Mouse (Mus musculus) adrenal gland (tissue): Measurements from ENCODE around the gene Nutm2.
"Not testable (repeated sequence)": the region's sequence is repeated elsewhere in the genome, so short reads cannot be mapped to it uniquely, and the experiment has no call there.

Experiments used
- intact Hi-C: fragments of 180-260 bp; cut with DNase I; formaldehyde crosslinking; loops from one replicate; pipeline ENCODE4 v1.15.1; 2025
- long read RNA-seq, 2 experiments: library from polyadenylated mRNA; unstranded; transcript quantifications; one replicate each; pipeline ENCODE4 v2.0.0; 2020; ENCODE audit warnings: borderline replicate concordance in 1 of 2; ENCODE audit not compliant: insufficient replicate concordance in 1 of 2

Nutm2 gene
- long read RNA-seq, experiment 1 = 0 reads
- long read RNA-seq, experiment 2 = 0 reads

DNA sequence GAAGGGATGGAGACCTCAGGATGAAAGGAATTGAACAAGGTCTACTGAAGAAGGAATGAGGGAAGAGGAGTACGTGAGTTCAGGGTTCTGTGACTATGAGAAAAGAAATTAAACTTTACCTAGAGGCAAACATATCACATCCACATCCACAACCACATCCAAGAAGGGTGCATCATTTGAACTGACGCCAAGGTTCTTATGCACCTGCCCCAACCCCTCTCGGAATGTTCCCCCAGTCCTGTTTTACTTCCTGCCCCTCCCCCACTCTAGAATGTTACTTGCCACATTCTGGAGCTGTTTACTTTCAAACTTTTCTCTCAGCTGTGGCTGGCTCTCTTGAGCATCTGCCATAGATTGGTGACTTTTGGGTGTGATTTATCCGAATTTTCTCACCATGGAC, at the start of gene Nutm2:
Nutm2 (plus strand) TSS at position 301 of the 400 bp plus-strand sequence.
- intact Hi-C loops = no loop called here

GRCm38 (mm10) chr13:50417389-50418183, 49.5 kb upstream of the Nutm2 start, which contains the start of gene Fbxw17:
Gene Fbxw17 (plus strand): TSS chr13:50417864.
- intact Hi-C loops = no loop called here

DNA sequence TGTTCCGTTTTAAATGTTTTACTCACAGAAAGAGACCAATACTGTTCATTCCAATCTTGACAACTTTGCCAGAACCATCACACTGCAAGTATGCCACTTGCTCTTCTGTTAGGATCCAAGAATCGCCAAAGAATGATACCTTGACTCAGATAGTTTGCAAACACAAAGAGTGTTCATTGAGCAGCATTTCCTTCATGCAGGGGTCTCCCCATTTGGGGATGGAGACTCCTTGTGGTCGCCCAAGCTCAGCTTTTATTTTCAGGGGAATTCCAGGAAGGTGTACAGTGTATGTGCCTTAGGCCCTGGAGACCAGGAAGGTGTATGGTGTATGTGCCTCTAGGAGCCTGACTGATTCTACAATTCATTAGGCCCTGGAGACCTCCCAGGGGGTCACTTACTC, 48.7 kb upstream of the Nutm2 start:
- intact Hi-C loops = no loop called here

DNA sequence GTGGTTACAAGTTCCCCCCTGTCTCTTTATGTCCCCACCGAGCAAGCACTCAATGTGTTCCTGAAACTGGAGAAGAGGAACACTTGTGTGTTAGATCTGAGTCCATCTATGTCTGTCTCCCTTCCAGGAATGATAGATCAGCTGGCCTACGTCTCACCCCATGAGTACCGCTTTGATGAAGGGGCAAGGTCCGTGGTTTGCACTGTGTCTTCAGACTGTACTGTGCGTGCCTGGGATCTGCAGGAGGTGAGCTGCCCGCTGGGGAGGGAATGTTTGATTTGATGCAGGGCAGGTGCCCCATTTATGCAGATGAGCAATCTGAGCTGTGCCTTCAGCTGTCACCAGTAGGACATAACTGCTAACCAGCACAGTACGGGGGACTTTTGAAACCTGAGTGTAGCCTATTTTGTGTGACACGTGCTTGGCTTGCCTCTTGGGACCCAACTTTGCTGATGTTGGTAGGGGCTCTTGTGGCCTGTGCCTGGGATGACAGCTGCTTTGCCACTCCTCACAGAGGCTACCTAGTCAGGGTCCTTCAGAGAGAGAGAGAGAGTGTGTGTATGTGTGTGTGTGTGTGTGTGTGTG, 43.4 kb upstream of the Nutm2 start:
- intact Hi-C loops = no loop called here

DNA sequence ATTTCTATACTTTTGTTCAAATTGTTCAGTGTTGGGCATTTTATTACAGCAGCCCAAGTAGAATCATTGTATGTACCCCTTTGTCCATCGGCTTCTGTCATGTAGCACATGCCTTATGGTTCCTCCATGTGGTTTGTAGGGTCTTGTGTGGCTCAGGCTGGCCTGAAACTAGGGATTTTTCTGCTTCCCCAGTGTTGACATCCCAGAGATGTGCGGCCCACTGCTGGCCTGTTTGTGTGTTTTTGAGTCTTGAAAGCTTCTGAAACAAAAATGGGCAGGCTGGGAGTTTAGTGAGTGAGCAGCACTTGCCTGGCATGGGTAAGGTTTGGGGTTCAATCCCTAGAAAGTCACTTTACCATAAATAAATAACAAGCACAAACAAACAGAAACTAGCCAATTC, 42.6 kb upstream of the Nutm2 start:
- intact Hi-C loops = no loop called here

DNA sequence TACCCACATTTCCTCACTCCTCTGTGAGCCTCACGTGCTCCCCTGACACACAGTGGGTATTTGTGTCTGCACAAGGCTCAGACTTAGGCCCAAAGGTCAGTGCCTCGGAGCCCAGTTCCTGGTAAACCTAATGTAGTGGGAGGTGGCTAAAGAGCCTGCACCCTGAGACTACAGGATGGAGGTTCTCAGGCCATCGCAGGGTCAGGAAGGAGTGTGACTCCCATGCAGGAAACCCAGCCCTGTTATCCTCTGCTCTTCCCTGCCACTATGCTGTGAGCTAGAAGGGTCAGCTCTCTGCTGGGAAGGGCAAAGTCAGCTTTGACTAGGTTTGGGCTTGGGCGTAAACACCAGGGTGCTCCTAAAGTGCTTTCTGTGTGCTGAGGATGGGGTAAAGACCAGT, 40.4 kb upstream of the Nutm2 start:
- intact Hi-C loops = no loop called here

GRCm38 (mm10) chr13:50443812-50444211, 23.3 kb upstream of the Nutm2 start, which contains the start of gene Gm47429:
Gene Gm47429 (minus strand): TSS chr13:50443912.
- intact Hi-C loops = no loop called here

DNA sequence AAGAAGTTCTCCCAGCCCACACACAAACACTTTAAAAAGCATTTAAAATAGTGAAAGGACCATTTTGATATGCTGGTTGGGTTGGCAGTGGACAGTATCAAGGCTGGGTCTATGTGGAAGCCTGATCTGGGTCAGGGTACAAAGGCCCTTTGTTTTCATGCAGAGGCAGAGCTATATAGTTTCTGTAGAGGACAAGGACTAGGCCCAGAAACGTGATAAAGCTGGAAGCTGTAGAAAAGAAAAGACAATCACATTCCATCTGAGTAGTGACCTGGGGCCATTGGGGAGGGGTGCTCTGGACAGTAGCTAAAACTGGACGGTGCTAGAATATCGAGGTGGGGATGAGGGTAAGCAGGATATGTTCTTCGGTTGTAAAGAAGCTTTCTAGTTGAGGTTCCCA, 21.8 kb upstream of the Nutm2 start:
- intact Hi-C loops = no loop called here

DNA sequence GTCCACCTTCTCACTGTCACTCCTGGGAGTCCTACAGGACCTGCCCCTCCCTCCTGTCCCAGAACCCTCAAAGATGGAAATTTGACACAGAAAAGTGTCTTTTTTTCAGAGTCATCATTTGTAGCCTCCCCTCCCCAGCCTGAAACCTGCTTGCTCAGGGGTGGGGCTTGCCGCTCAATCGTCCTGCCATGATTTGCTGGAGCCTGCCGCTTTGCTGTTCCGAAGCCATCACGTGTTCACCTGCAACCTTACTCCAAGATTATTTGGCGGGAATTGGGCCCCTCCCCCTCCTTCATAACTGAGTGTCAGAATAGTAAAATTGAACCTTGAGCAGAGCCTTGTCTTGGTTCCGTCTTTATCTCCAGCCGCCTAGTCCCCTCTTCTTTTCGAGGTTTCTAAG, 14.8 kb upstream of the Nutm2 start:
- intact Hi-C loops = not testable (repeated sequence)

GRCm38 (mm10) chr13:50453426-50453825, 13.7 kb upstream of the Nutm2 start:
- intact Hi-C loops = no loop called here

- intact Hi-C loops = not testable (repeated sequence)
Measured at GRCm38 (mm10) chr13:50460433-50460832, 6.7 kb upstream of the Nutm2 start.

DNA sequence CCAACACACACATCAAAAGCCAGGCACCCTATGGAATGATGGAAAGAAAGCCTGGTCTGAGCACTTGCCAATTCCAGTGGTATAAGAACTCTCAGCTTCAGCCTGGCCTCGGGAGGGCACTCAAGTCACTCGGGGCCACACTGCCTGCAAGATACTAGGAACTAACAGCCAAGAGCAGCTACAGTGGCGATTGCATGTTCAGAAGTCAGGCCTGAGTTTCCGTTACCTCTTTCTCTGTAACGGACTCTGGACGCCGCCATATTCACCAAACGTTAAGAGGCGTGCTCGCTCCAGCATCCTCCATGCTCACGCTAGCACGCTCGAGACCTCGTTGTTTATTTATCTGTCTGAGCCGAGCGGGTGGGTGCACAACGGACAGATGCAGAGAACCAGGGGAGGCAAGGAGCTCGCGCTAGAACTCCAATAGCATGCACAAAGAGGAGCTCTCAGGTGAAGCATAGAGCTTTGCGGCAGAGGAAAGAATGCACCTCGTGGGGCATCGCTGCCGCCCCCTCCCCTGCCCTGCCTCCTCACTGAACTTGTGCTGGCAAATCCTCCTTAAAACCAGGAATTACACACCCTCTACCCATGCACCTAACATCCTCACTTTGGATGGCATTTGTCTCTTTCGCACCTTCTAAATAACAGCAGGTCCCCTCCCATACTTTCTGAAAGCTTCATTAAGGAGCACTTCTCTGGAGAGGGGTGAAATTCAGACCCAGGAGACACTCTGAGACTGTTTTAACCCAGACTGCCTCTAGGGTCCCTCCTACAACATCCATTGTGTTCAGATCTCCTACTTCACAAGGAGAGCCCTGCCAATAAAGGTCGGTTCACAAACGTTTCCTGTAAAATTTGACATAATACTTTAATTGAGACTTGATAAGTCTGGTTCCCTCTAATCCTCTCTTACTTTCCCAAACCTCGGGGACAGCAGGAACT, 2.2 kb upstream of the Nutm2 start:
- intact Hi-C loops = no loop called here

DNA sequence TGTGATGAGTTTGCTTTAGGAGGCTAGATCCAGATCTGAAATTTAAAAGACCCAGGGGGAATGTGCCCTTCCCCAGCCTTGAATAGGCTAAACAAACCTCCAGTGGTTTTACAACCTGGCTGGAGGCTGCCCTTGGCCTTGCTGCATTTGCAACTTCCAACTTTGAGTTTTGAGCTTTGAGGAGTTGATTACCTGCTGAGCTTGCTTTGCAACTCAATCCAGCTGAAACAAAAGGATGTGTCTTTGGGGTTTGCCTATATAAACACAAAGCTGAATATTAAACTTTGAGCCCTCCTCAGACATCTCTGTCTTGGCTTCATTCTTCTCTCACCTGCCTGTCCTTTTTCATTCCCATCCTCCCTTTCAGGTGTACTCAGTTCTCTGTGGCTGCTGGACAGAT, 21.4 kb downstream of the Nutm2 start:
- intact Hi-C loops = not testable (repeated sequence)

DNA sequence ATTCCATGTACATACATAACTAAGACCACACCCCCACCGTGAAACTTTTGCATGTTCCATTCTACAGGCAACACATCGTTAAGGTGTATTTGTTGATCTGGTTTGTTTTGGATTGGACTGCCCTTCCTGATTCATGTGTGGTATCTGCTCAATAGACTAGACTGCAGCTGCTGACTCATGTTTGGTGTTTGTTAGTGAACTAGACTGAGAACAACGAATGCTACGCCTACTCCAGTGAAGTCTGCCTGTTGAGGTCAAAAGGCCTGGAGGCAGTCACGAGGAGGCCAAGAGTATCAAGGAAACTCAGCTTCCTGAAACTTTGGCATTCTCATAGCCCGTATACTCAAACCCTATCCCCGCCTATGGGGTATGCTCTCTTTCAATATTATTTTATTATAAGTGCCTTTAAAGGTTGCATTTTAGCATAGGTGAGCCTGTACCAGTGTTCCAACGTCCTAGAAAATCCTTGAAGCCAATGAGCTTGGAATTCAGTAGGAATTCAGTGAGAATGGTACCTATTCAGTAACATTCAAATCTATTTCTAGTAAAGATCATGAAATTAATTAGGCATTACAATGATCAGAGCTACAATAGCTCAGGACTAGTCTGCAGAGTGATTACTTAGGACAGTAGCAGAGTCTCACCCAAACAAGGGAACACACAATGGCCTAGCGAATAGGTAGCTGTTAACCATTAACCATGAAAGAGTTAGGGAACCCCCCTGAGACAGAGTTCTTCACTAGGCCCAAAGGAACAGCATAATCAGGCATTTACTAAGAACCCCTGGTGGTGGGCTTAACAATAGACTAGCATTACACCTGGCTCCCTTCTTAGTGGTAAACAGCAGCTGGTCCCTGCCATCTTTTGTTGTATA, 43.6 kb downstream of the Nutm2 start:
- intact Hi-C loops = not testable (repeated sequence)
